Mouse (Mus musculus) frontal cortex, postnatal 25 days (tissue): Measurements from ENCODE around the gene Pcyt1a.

Experiments
- DNase-seq, 2 experiments: peaks; one replicate each; pipeline ENCODE4 v3.0.0; 2022; ENCODE audit warnings: low spot score in 2 of 2

Gene Pcyt1a

DNA sequence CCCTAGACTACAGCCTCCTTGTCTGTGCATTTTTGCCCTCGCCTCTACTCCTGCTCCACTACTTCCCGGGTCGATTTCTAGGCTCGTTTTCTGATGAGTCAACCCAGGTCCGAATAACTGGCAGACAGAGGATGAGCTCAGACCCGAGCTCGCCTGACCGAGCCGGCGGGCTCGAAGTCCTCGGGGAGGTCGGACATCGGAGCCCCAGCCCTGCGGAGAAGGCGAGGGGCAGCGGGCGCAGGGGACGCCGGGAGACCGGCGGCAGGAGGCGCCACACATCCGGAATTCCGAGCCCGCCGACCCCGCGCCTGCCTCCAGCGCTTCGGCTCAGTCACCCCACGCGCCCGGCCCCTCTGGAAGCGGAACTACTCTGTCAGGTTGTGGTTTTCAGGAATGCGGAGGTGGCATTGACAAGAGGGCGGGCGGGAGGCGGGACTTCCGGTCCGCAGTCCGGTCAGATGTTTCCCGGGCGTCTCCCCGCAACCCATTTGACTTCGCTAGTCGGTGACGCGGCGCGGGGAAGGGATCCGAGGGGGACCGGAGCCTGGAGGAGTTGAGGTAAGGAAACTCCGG, at the start of gene Pcyt1a:
Gene Pcyt1a, plus strand, starts transcription at position 448 of the 573 bp plus-strand sequence.
- peak; percentile 70 to 81 for DNase-seq

DNA sequence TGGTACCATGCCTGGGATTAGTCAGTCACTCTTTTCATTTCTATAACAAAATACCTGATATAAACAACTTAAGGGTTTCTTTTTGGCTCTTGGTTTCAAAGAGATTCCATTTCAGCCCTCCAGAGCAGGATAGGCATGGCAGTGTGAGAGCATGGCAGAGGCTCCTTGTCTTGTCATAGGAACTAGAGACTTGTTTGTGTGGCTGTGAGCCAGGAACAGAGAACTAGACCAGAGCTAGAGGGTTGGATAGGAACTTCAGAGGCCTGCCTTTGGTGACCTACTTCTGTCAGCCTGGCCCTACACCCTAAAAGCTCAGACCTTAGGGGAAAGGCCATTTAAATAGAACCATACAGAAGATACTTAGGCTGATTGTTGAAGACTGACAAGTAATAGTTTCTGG, 47.8 kb upstream of the Pcyt1a start:
- DNase-seq = no peak

DNA sequence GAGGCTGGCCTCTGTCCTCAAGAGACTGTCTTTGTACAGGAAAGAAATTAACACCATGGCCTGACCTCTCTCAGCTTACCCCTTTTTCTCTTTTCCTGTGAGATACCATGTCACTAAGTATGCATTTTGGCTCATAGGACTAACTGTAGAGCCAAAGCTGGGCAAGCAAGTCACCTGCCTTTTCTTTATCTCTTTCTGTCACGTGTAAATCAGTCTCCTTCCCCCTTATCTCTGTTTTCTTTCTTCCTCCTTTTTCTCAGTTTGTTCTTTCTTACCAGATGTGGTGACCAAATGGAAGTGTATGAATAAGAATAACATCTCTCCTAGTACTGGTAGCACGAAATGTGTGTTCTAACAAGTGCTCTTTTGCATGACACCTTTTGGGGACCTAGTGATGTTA, 45.8 kb upstream of the Pcyt1a start:
- no peak for DNase-seq

DNA sequence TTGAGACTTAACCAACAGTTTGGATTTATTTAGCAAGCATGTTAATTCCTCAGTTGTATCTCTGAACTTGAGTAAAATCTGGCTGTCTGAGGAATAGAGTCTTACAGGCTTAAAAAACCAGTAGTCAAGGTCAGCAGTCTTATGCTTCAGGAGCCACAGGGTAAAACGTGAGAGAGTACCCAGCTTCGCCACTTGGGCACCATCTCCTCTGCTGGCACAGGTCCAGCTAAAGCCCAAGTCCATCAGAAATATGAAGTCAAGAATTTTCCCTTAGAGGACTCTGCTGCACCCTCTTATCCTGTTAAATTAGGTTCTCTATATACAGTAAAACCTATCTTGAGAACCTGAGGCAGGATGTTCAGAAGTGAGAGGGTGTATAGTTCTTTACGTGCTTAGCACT, 43.9 kb upstream of the Pcyt1a start:
- no peak for DNase-seq

DNA sequence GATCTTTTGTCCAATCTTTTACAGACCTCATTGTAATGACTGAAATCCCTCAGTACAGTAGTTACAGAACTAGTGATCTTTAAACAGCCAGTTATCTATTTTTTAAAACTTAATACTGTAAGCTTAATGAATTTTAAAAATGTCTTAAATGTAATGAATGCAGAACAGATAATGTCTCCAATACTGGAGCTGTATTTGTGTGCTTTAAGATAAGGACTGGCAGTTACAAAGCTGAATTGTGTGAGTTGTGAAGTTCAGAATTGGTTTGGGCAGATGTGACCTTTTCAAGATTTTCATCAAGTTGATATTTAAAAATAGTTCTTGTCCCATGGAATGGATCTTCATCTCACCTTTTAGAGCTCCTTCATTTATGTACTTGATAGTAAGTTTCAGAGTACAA, 41.7 kb upstream of the Pcyt1a start:
- no peak for DNase-seq

DNA sequence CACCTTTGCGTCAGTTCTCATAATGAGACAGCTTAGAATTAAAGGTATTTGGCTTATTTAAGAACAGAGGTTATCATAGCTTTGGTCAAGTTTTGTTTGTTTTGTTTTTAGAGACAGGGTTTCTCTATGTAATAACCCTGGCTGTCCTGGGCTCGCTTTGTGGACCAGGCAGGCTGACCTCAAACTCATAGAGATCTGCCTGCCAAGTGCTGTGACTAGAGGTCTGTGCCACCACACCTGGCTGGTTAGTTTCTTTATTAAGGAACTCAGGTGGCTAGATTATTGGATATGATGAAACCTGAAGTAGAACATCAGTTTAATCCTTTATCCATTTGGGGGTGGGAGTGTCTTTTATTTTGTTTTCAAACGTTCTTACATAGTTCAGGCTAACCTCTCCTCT, 40.9 kb upstream of the Pcyt1a start:
- DNase-seq = no peak

DNA sequence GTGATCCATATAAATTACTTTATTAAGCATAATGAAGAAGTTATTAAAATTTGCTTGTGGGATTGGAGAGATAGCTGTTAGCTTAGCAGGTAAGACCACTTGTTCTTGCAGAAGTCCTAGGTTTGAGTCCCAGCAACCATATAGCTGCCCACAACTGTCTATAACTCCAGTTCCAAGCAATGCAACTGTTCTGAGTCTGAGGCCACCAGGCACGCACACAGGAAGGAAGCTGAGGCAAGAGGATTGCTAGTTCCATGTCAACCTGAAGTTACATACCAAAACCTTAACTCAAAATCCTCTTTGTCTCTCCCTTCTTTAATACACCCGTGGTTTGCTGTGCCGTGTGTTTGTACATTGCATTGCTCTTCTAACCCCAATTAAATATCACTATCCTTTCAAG, 39.8 kb upstream of the Pcyt1a start:
- DNase-seq = no peak

DNA sequence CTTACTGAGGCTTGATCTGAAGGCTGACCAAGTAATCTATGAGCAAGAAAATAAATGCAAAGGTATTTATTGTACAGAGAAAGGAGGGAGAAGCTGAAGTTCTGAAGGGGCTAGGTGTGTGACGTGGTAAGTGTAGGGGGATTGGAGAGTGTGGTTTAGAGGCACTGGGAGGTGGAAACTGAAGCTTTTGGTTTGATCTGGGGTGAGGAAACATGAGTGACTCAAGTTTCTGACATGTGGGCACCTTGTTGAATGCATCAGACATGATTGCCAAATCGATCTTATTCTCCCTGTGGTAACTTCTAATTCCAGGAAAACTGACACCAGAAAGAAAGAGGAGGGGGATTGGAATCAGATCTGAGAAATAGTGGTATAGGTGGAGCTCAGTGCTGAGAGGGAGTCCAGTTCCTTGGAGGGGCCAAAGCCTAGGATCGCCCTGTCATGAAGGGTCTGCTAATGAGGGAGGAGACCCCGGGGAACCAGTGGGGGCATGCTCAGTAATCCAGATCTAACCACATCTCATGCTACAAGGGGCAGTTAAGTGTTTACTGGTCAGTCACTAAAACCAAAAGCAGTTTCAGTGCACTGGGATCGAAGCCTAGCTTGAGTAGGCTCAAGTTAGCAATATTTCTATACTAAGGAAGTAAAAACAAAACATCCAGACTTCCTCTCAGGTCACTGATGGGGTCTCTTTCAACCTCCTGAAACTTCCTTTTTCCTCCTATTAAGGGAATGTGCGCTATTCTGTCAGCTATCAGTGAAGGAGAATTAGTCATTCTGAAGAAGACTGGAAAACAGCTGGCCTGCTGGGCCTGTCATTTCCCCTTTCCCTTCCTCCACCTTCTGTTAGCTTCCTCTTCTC, 34.8 kb upstream of the Pcyt1a start:
- no peak for DNase-seq

DNA sequence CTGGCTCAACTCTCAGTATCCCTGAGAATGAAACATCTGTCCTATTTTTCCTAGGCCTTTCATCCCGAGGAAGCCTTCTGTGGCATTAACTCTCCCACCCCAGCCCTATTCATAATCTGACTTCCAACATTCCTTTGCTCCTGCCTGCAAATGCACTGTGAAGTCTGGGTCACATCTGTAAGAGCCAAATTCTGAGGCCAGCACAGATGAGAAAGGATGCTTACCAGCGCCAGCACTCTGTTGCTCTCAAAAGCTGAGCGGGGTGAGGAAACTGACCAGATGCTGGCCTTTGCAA, 34.2 kb upstream of the Pcyt1a start:
- DNase-seq = no peak

DNA sequence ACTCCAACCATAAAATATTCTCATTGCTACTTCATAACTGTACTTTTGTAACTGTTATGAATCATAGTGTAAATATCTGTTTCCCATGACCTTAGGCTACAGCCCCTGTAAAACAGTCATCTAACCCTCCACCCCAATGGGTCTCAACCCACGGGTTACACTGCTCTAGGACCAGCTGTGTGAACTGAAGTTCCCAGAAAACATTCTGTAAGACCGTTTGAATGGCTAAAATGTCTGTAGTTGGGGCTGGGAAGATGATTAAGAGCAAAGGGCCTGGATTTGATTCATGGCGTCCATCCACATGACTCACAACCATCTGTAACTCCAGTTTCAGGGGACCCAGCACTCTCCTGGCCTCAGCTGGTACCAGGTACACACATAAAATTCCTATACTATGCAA, 32.5 kb upstream of the Pcyt1a start:
- DNase-seq = no peak

DNA sequence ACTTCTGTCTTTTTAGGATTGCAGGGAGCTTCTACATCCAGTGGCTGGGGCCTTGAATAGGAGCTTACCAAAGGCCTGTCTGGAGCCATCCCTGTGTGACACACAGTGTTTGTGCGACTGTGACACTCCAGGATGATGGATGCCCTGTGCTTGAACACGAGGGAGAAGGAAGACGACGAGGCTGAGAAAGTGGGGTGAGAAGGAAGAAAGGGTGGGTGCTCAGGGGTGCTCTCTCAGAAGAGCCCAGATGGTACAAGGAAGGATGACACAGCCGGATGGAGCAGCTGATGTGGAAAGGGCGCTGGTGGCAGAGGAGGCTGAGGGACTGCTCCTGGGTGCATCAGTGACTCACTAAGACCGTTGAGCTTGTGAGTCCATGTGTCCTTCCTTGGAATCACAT, 30.5 kb upstream of the Pcyt1a start, which contains the start of gene Tm4sf19:
Gene Tm4sf19, plus strand, starts transcription at position 240 of the 400 bp plus-strand sequence.
- DNase-seq = no peak

DNA sequence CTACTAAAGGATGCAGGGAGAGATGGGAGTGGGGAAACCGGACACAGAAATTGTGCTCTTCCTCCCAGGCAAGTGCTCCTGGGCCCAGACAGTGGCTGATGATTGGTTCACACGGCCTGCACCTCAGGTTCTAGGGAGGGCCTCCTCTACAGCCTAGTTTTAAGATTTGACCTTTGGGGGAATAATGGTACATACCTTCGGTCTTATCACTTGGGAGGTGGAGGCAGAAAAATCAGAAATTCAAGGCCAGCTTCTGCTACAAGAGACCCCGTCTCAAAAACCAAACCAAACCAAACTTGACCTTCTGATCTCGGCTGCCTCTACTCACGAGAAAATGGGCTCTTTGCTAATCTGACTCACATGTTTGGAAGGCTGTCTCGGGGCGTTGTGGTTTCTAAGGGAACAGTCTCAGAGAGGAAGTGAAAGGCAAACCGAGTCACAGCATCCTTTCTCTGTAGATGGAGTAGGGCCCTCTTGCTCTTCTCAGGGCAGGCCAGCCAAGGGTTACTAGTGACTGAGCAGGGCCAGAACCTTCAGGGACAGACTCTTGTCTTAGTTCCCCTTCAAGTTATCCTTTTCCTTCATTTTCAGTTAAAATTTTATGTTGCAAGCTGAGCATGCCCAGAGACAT, 29.3 kb upstream of the Pcyt1a start:
- DNase-seq = no peak

DNA sequence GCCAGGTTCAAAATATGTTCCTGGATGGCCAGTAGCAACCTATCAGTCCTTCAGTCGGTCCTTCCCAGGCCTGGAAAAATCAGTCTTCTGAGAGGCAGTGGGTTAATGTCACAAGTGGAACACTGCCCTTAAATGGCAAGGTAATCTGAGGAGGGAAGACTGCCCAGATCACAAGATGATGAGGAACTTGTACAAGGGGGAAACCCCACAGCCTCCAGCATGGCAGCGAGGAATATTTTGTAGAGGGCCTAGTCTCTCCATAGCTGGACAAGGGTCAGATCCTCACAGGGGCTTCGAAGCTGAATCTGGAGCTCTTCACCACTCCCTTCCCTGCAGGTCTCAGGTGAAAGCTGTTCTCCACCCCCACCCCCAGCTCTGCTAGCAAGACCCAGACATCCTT, 27.9 kb upstream of the Pcyt1a start:
- no peak for DNase-seq

DNA sequence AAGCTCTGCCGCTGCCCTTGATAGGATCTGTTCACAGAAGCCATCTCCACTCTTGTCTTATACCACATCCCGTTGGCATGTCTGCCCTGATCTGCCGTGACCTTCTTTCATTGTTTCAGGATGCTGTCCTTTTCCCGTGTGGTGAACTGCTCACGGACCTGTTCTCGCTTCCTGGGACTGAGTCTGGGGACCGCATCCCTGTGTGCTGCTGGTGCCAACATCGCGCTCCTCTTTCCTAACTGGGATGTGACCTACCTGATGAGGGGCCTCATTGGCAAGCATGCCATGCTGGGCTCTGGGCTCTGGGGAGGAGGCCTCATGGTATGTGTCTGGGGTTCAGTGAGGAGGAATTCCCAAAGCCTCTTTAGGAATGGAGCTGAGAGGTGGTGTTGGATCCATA, 25.0 kb upstream of the Pcyt1a start:
- no peak for DNase-seq

DNA sequence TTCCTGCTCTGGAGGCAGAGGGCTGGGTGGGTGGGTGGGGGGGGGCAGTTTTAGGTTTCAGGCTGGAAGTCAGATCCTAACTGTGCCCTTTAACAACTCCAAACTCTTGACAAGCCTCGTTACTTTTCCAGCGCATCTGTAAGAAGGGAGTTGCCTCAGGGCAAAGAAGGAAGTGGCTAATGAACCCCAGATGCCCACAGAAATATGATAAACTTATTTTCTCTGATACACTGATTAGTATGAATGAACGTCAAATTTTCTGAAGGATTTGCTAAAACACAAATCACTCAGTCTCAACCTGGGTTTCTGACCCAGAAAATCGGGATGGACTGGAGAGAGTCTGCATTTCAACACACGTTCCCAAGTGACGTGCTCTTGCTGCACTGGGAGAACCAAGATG, 24.1 kb upstream of the Pcyt1a start:
- DNase-seq = no peak

DNA sequence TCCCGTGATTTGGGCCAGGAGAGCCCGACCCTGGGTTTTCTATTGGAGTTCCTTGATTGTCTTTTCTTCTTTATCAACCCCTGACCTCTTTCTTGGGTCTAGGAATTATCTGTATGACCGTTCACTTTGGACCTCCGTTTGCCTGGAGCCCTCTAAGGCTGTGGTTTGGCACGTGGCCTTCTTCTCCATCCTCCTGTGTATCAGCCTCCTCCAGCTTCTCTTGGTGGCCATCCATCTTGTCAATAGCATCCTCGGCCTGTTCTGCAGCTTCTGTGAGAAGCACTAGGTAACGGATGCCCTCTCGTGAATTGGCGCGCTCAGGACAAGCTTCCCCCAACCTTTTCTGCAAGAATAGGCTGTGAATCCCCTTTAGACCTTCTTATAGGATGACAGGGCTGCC, 23.0 kb upstream of the Pcyt1a start:
- no peak for DNase-seq

DNA sequence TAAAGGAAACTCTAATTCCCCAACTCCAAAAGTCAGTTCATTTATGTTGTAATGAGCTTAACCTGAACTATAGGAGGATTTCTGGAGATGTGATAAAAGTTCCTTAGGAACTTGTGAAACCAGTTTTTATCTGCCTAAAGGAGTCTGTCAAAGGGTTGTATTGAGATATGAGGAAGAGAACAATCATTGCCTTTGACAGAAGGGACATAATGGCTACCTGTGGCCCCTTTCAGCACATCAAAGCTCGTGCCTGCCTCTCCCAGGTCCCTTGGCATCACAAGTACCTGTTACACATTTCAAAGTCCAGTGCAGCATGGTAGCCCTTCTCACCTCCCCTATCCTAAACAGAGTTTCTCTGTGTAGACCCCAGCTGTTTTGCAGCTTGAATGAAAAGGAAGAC, 13.3 kb upstream of the Pcyt1a start:
- DNase-seq = no peak

DNA sequence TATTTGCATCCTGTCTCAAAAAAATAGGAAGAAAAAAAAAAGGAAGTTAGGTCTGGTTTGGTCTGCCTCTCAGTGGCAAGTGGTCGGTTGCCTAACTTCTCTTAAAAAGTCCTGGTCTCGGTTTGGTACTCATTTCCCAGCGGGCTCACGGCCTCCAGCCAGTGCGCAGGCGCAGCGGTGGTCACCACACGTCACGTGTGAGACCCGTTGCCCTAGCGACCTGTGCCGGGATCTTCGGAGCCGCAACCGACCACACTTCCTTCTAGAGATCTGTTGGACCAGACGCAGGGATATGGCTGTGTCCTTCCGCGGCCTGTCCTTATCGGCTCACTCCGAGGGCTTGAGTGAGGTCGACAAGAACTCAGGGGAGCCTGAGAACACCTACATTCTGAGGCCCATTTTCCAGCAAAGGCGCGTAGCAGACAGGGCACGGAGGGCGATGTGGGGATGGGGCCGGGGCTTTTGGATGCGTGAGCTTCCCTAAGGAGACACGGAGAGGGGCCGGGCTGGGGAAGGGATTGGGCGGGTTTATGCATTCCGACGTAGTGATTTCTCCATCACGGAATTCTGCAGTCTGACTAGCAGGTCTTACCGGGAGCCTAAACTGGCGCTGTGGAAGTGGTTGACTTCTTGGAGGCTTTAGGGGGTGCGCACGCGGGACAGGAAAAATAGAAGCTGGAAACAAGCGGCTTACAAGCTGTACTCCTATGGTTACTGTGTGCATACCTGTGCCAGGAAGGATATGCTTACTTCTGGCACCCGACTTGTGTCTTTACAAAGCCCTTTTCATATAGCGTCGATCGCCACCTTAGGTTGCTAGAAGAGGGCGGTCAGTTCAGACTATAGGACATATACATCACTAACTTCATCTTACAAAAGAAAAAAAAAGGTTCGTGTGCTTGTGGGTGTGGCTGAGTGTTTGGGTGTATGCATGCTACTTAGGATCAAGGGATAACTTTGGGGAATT, 10.9 kb upstream of the Pcyt1a start, which contains the start of gene Tctex1d2:
Gene Tctex1d2, plus strand, starts transcription at position 186 of the 967 bp plus-strand sequence.
- peak; percentile 87 to 89 for DNase-seq

DNA sequence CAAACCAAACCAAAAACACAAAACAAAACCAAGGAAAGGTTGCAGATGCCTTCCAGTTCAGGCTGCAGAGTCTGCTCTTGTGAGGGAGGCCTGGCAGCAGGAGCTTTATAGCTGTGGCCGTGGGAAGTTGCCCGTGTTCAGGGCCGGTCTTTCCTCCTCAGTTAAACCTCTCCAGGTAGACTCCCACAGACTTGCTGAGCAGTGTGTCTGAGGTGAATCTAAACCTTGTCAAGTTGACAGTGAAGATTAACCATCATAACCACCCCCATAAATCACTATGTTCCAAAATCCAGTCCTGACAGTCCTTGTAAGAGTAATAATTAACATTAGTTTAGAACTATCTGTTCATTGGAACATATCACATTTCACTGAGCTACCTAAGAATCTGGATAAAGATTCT, 3.2 kb upstream of the Pcyt1a start:
- no peak for DNase-seq

DNA sequence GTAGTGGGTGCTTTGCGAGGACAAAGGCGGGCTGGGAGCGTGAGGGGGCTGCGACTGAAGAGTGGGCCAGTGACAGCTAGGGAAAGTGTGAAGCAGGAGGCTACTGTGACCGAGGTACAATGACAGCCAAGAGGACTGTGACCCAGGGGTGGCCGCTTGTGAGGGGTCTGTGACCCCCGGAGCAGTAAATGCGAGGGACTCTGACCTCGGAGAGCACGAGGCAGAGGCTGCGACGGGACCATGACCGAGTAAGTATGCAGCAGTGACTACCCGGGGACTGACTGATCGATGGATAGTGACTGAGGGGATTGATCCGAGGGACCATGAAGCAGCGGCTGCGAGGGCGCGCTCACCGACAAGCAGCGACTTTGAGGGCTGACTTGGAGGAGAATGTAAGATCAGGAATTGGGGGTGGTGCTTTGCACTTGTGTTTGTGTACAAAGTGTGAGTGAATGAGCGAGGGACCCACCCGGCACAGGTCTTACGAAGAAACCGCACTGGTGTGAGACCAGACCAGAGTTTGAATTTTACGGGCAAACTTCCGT, 398 bp downstream of the Pcyt1a start:
- DNase-seq = no peak

DNA sequence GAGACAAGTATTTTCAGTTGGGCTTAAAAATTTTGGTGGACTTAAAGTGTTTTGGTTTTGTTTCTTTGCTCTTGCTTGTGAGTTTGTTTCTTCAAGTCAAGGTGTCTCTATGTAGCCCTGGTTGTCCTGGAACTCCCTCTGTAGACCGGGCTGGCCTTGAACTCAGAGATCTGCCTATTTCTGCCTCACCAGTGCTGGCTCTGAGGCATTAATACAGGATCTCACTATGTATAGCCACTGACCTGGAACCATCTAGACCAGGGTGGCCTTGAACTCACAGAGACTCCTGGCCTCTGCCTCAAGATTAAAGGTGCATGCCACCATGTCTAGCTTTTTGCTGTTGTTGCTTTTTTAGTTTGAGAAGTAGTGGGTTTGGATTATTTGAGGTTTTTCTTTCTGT, 1.2 kb downstream of the Pcyt1a start:
- no peak for DNase-seq

DNA sequence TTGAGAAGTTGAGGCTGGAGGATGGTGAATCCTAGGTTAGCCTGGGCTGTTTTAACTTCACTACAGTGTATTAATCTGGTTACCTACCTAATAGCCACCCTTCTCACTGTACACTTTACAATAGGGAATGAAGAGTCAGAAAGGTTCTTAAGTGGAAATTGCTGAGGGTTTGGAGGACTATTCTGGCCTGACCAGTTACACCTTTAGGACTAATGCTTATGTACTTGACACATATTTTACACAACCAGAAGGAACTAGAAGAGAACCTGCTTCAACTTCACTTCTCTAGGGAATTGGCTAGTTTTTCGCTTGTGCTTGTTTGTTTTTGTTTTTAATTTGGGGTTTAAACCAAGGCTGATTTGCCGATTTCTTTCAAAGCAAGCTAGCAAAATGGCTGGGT, 2.4 kb downstream of the Pcyt1a start:
- DNase-seq = no peak
